Mouse (Mus musculus): ENCODE data around the gene Vps26a.

GRCm38 (mm10) chr10:62413606-62413982 is 73.0 kb downstream of the Vps26a start:
- TF ChIP-seq CTCF (IDR thresholded peaks at IDR 0.05; ENCODE audit: extremely low read depth, insufficient read depth, insufficient read length, insufficient replicate concordance), result no peak
- TF ChIP-seq POLR2A (IDR thresholded peaks at IDR 0.05; ENCODE audit: low read depth, low read length), result no peak

Measured in spleen, adult 2 months (tissue).